In the genomic region with DNA sequence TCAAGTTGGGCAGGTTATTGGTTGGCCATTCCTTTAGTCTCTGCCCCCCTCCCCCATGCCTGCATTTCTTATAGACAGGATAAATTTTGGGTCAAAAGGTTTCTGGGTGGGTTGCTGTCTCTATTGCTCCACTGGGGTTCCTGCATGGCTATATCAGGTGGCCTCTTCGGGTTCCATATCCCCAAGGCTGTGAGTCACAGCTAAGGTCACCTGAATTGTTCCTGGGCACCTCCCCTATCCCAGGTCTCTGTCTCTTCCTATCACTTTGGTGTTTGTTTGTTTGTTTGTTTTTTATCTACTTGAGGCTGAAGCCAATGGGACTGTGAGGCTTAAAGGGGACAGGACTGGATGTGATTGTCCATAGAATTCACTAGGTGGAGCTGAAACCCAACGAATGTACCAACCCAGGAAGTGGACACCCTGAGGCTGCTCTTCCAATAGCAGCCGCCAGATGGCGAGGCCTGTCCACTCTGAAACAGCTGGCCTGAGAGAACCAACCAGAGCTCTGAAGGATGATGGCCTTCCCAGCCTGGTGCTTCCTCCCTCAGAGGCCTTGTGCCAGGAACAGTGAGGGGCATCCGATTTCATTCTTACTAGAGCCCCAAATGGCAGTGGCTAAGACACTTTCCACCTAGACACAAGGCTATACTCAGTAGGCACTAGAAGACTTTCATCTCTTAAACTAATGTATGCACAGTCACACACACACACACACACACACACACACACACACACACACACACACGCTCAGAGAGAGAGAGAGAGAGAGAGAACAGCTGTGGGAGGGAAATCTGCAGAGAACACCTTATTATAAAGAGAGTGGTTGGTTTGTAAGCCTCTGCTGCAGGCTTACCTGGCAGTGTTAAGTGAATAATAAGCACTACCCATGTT, we compare ENCODE assay signal across 8 mouse cellular contexts. TPM values are rescaled to one million over a fixed set of nuclear protein-coding genes. Genes with fewer than 3 reads are reported as not detected.
DNase-seq lines count a peak whose midpoint lies in the region; ATAC-seq lines count a peak whose summit lies in the region.

No protein-coding gene starts in this region.

- intact Hi-C loops in left cerebral cortex, postnatal 4 days (cut with DNase I): loop anchor here (1.0 to 5.0 kb wide), 3 partner anchors 64 to 614 kb away; no protein-coding TSS in a partner anchor

- no peaks in the 10 kb centered on the region for H3K36me3 ChIP-seq in embryonic facial prominence, embryonic 11.5 days (replicated peaks; ENCODE audit: control insufficient read depth, insufficient read depth, low read depth, low read length)
- no peaks in the 10 kb centered on the region for H3K36me3 ChIP-seq in midbrain, embryonic 14.5 days (ENCODE audit: control insufficient read depth, insufficient read depth, low read length)

- DNase-seq in adrenal gland, postnatal 36 days: peak; percentile 89 to 92
- DNase-seq in embryonic facial prominence, embryonic 11.5 days (ENCODE audit: low spot score): peak; percentile 95
- DNase-seq in heart, adult 11 months: peak; percentile 98
- DNase-seq in kidney, adult 18-20 months: peak; percentile 86
- peak; percentile 95 for DNase-seq in left cerebral cortex, postnatal 4 days
- peak; percentile 96 for DNase-seq in midbrain, embryonic 14.5 days
- peak; percentile 31 for DNase-seq in spleen, adult 12 weeks (ENCODE audit: low spot score)
- DNase-seq in MN1 (ENCODE audit: low spot score): no peak

- no peak overlapping the region for H3K4me2 ChIP-seq in embryonic facial prominence, embryonic 11.5 days (ENCODE audit: low read depth, low read length)
- no peak overlapping the region for H3K4me2 ChIP-seq in midbrain, embryonic 14.5 days (ENCODE audit: low read length)

- 21% methylated on average over 6 of the region's 6 CpGs for WGBS in embryonic facial prominence, embryonic 11.5 days
- 15% methylated on average over 6 of the region's 6 CpGs for WGBS in midbrain, embryonic 14.5 days

- H3K9ac ChIP-seq in embryonic facial prominence, embryonic 11.5 days (replicated peaks; ENCODE audit: low read length): no peak overlapping the region
- H3K9ac ChIP-seq in midbrain, embryonic 14.5 days (replicated peaks; ENCODE audit: low read length): no peak overlapping the region

- ATAC-seq in embryonic facial prominence, embryonic 11.5 days (replicated peaks; ENCODE audit: insufficient number of reproducible peaks, low FRiP score, low TSS enrichment, low read depth): peak; percentile 77
- ATAC-seq in midbrain, embryonic 14.5 days (ENCODE audit: low FRiP score, low TSS enrichment): peak; percentile 82

- no peak overlapping the region for H3K27ac ChIP-seq in embryonic facial prominence, embryonic 11.5 days (replicated peaks; ENCODE audit: low read depth, low read length)
- H3K27ac ChIP-seq in midbrain, embryonic 14.5 days (replicated peaks; ENCODE audit: low read depth, low read length): no peak overlapping the region

- H3K4me3 ChIP-seq in embryonic facial prominence, embryonic 11.5 days (ENCODE audit: low read depth, low read length): no peak overlapping the region
- H3K4me3 ChIP-seq in midbrain, embryonic 14.5 days (replicated peaks; ENCODE audit: low read depth, low read length): no peak overlapping the region

- no peaks in the 10 kb centered on the region for H3K9me3 ChIP-seq in embryonic facial prominence, embryonic 11.5 days (replicated peaks; ENCODE audit: control insufficient read depth, low read length)
- H3K9me3 ChIP-seq in midbrain, embryonic 14.5 days (ENCODE audit: control insufficient read depth, low read length): no peaks in the 10 kb centered on the region

- no peaks in the 10 kb centered on the region for H3K4me1 ChIP-seq in embryonic facial prominence, embryonic 11.5 days (ENCODE audit: control insufficient read depth, insufficient read depth, low read length)
- no peaks in the 10 kb centered on the region for H3K4me1 ChIP-seq in midbrain, embryonic 14.5 days (ENCODE audit: control insufficient read depth, insufficient read depth, low read length)

- no peaks in the 10 kb centered on the region for H3K27me3 ChIP-seq in embryonic facial prominence, embryonic 11.5 days (ENCODE audit: control insufficient read depth, insufficient read depth, low read length)
- H3K27me3 ChIP-seq in midbrain, embryonic 14.5 days (ENCODE audit: control insufficient read depth, insufficient read depth, low read length): no peaks in the 10 kb centered on the region

RNA-seq across cellular contexts. Expression of a gene that starts 8.9 kb away (rescaled TPM):
- total RNA-seq in adrenal gland, postnatal 36 days (2021): 10 to 100 TPM; 27.3 to 39.8 TPM
- 177 and 184 TPM in 2 replicates for polyA plus RNA-seq in embryonic facial prominence, embryonic 11.5 days (2014; fragmentation: Nextera tagmentation; extraction: Ambion mirVana)
- 10 to 100 TPM; 12.2 to 14.2 TPM for total RNA-seq in left cerebral cortex, postnatal 4 days (2021)
- 8.6 and 22.2 TPM in 2 replicates for polyA plus RNA-seq in midbrain, embryonic 14.5 days (2014; fragmentation: Nextera tagmentation; extraction: Ambion mirVana)

RNA-seq across cellular contexts. Expression of a gene that starts 37.0 kb away (rescaled TPM):
- 10 to 100 TPM in 1 of 2 experiments, 1 to 10 TPM in 1; 2.7 to 24.5 TPM for total RNA-seq in adrenal gland, postnatal 36 days (2021)
- 4.7 and 4.8 TPM in 2 replicates for polyA plus RNA-seq in embryonic facial prominence, embryonic 11.5 days (2014; fragmentation: Nextera tagmentation; extraction: Ambion mirVana)
- total RNA-seq in left cerebral cortex, postnatal 4 days (2021): 1 to 10 TPM; 7.1 to 7.8 TPM
- 6.8 and 7.1 TPM in 2 replicates for polyA plus RNA-seq in midbrain, embryonic 14.5 days (2014; fragmentation: Nextera tagmentation; extraction: Ambion mirVana)
